Mouse (Mus musculus) adipose tissue, adult 10 weeks (tissue): ENCODE measurements around the gene Tmod1. TPM values are rescaled to one million over a fixed set of nuclear protein-coding genes. Genes with fewer than 3 reads are reported as not detected.

Source experiments
- polyA plus RNA-seq: library from polyadenylated mRNA; stranded (reverse); fragments of 350-450 nt; fragmentation: Illumina TruSeq; extraction: RNeasy Lipid Tissue Mini Kit (QIAGEN cat#74804); gene quantifications from one replicate; pipeline ENCODE4 v1.2.3, GENCODE M21; 2014; ENCODE audit warnings: low read depth, low replicate concordance

The Tmod1 gene
- 20.3 TPM for polyA plus RNA-seq

GRCm38 (mm10) chr4:46038892-46039751 lies at the start of gene Tmod1:
Tmod1 (plus strand) TSS chr4:46038935.

DNA sequence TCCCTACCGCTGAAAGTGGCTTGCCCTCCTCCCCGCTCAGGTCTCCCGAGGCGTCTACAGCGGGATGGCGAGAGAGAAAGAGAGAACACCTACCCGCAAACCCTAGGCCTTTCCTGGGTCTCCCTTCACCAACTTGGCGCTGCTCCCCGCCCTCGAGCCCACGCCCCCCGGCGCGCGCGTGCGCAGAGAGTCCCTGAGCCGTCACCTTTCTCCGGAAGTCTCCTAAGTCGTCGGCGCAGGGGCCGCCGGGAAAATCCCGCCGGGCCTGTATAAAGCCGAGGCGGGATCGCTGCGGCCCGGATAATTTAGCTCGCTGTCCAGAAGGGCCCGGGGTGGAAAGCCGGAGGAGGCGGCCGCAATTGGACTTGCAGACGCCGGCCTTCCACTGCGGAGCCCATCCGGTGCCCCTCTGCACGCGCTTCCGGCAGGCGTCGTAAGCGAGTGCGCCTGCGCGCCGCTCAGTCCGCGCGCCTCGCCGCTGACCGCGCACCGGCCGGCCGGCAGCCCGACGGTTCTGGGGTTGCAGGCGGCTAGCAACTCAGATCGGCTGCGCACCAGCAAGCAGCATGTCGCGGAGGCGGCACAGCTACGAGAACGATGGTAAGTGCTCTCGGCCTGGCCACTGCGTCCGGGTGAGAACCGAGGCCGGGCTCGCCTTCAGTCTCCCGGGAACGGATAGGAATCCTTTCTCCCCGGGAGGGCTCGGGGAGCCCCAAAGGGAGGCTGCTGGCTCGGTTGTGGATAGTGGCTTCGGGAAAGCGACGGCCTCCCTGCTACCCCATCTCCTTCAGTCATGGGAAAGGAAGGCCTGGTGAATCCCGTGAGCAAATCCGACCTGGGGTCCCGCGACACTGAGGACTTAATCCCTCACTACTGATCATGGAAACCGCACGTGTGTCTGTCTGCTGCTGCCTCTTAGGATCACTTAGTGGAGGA lies 99.8 kb downstream of the Tmod1 start, which contains the start of the genes Ncbp1 and Tstd2:
Gene Ncbp1 (plus strand): TSS at position 327 of the 936 bp plus-strand sequence.
Gene Tstd2 (minus strand): TSS at position 408 of the 936 bp plus-strand sequence.

Other genes with a start within 250 kb of the Tmod1 start
- gene Aldh1b1, start 239.9 kb upstream of the Tmod1 start, polyA plus RNA-seq: 1.2 TPM
- not detected for gene Igfbpl1, start 212.0 kb upstream of the Tmod1 start, polyA plus RNA-seq
- 0.52 TPM for gene Stra6l, start 190.3 kb upstream of the Tmod1 start, polyA plus RNA-seq
- gene Ccdc180, start 148.6 kb upstream of the Tmod1 start, polyA plus RNA-seq: 2.1 TPM
- gene Tdrd7, start 73.6 kb upstream of the Tmod1 start, polyA plus RNA-seq: 35.6 TPM
- gene Ncbp1, start 99.7 kb downstream of the Tmod1 start, polyA plus RNA-seq: 40.4 TPM
- 42.8 TPM for gene Tstd2, start 99.8 kb downstream of the Tmod1 start, polyA plus RNA-seq
- gene Xpa, start 157.4 kb downstream of the Tmod1 start, polyA plus RNA-seq: 21.4 TPM